Mouse (Mus musculus) layer of hippocampus, postnatal 36 days (tissue): Measurements from ENCODE around the gene Fbn1. TPM values are rescaled to one million over a fixed set of nuclear protein-coding genes. Genes with fewer than 3 reads are reported as not detected.

Source experiments
- DNase-seq, 2 experiments: peaks; one replicate each; pipeline ENCODE4 v3.0.0; 2022
- total RNA-seq, 2 experiments: library from RNA; stranded (reverse); gene quantifications; 2 replicates each; pipeline ENCODE4 v1.2.3; 2021

The Fbn1 gene
- total RNA-seq, 2 experiments from 2014 or later = 7.6 to 10.4 TPM

DNA sequence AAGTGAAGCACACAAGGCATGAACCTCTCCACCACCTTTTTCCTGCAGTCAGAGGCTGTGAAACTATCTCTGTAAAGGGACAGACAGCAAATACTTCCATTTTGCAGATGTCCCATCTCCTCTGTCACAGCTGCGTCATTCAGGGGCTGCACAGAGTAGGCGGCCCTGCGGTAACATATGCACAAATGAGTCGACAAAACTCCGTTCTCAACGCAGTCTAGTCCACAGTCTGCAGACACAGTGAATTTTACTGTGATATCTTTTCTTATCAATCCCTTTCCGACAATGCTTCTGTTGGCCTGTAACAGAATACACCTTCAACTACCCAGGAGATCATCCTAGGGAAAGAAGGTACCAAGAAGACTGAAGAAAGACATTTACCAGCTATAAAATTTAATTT is 9.6 kb downstream of the Fbn1 start:
- DNase-seq = no peak

DNA sequence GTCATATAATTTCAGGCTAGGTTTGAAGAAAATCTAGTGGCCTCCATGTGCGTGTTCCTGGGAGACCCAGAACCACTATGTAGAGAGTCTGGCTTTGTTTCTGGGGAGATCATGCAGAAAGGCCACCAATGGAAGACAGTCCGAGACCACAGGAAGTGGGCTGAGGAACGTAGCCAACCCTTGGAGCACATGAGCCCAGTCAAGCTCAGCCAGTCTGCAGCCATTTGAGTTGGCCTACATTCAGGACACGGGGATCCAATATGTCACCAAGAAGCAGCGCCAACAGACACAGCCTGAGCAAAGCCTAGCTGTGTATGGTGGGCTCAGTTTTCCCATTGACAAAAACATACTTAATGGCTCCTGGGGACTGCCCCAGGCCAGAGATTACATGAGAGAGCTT is 11.1 kb downstream of the Fbn1 start:
- no peak for DNase-seq

DNA sequence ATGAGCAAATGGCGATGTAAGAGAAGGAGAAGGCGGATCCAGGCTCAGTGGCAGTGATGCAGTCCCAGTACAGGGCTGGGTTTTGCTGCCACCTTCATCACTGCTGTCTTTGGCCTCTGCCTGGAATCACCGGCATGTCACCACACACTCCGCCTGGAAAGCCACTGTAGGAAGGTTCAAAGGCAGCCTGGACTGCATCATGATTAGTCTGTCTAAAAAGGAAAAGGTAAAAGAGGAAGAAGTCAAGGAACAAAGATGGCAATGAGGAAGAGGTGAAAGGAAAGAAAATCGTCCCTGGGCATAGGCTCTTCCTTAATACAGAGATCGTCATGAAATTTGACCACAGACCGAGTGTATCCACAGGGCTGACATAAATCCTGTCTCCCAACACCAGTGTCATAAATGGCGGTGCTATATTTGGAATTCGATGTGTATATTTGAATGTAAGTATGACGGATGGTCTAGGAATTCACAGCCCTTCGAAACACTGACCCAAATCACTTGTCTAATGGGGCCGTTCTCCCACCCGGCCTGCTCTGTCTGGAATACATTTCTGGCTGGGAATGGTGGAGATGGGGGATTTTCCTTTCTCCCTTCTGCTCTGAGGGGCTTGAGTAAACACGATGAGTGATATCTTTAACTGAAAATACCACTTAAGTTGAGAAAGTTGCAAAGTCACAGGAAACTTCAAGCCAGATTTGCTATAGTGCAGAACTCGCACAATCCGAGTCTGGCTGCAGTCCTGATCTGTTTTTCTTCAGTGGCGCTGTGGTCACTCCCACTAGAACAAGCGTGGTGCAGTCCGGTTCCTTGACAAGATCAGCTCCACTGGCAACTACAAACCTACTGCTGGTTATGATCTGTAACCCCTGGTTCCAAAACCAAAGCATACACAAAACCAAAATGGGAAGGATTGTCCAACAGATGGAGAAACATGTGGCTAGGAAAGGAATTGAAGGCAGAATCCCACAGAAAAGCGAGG is 12.7 kb downstream of the Fbn1 start:
- DNase-seq = no peak

DNA sequence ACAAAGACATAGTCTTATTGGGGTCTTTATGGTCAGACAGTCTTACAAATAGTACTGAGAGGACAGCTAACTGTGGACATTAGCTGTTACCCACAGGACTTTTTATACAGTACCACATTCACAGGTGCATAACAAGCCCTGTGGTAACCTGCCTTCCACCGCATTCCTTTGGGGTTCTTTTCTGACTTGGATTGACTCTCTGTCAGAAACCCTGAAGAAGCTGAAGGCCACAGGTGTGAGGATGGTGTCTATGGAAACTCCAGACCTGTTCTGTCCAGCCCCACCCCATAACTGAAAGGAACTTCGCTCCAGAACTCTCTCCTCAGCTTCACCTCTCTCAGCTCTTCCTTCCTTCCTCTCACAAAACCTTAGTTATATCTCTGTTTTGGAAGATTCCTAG is 13.5 kb downstream of the Fbn1 start:
- DNase-seq = no peak

DNA sequence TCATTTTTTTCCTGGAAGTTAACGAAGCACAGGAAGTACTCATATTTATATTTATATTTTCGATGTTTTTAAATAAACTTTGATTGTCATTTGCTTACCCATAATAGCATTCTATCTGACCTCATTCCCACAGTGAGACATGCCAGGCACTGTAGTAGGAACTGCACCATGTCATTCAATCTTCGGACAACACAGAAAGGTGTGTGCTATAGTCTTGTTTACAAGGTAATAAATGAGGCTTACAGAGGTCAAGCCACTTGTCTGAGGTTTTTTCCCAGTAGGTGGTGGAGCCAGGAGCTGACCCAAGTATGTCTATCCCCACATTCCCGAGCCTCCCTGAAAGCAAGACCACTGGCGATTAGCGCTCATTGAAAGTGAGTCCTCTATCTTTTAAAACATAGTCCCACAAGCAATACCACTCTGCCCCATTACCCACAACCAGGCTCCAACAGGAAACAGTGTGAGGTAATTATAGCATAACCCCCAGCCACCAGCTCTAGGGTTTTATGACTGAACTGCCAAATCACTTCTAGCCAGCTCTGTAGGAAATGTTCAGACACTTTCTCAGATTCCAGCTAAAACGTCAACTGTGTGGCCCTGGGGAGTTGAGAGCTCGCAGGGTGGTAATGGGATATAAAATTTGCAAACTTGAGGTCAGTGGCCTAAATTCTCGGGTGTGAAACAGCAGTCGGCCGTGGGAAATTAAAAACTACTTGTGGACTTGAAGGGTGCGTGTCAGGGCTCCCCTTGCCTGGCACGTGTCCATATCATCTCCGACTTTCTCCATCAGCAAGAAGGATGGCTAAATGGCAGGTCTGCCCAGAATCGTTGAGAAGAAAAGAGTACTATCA is 15.5 kb downstream of the Fbn1 start:
- DNase-seq = no peak

DNA sequence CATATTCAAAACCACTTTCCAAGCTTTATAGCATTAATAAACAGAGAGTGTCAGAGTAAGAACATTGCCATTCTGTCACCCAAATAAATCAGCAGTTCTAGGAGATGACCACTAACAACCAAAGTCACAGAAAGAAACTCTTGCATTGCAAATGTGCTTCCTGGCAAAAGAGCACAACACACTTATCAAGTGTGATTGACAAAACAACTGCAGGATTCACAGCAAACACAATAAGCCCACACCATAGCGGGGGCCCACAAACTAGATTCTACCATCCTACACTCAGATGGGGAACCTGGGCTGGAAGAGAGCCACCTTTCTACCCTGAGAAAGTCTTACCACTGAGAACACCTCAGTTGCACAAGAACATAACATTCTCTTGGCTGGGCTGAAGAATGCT is 17.8 kb downstream of the Fbn1 start:
- no peak for DNase-seq

DNA sequence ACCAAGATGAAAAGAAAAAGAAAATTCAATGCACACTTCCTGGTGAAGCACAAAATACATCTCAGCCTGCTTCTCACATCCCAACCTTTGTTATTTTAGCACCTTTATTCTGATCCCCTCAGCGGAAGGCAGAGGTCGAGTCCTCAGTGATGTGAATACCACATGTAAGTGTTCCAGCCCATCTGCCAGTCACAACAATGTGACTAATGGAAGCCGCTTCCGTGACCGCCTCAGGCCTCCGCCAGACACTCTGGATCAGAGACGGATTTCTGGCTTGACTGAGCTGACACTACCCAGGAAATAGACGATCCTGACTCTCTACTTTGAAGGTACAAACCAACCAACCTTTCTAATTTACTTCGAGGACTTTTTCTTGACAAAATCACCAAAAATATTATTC is 22.9 kb downstream of the Fbn1 start:
- DNase-seq = no peak

DNA sequence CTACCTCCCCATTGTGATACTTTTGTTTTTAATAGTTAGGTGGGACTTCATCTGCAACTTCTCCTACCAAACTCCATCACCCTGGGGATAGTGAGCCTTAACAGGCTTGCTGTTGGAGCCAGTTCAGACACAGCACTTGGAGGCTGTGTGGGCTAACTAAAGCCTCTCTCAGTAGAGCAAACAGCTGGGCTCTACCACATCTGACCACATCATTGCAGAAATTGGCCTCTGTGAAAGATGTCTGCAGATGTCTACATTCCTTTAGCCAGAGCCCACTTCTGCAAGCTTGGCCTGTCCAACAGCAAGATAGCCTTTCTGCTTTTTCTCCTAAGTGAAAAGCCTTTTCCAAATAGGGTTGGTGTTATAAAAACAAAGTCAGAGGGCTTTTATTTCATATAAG is 23.6 kb downstream of the Fbn1 start:
- no peak for DNase-seq

DNA sequence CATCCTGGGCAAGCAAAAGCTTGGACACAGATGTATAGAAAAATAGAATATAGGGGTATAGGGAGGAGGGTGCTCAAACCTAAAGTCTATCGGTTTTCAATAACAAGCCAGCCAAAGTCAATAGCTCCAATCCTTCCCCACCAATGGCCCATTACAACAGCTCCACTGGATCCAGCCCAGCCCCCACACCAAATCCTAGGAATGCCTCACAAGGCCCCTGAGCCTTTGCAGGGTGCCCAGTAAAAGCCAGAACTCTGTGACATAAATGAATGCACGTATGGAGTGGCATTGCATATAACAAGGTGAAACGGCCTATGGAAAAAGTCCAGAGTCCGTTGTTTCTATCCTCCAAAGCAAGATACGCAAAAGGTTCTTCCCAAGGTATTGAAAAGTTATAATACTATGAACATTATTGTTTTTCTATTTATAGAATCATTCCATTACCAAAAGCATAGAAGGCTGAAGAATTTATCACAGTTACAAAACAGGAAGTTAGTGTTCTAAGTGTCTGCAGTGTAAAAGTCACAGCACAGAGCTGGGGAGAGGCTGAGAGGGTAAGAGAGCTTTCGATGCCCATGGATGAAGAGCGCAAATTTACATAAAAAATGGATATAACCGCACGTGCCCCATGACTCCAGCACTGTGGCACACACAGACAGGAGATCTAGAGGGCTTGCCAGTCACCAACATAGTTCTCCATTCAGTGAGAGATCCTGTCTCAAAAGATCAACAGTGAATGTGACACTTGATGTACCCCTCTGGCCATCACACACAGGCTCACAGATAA is 26.1 kb downstream of the Fbn1 start:
- DNase-seq = no peak

DNA sequence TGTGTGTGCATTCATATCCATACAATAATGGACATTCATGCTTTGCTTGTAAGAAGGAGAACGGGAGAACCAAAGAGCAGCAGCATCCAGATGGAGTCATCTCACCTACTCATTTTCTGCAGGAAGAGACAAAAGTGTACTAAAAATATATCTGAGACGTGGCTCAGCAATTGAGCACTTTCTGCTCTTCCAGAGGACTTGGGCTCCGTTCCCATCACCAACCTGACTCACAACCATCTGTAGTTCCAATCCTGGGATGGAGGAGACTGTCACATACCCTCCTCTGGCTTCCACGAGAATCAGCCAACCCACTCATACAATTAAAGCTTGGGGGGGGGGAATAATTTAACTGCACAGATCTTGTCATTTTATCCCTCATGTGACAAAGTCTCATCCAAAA is 26.7 kb downstream of the Fbn1 start:
- peak; percentile 52 to 54 for DNase-seq

DNA sequence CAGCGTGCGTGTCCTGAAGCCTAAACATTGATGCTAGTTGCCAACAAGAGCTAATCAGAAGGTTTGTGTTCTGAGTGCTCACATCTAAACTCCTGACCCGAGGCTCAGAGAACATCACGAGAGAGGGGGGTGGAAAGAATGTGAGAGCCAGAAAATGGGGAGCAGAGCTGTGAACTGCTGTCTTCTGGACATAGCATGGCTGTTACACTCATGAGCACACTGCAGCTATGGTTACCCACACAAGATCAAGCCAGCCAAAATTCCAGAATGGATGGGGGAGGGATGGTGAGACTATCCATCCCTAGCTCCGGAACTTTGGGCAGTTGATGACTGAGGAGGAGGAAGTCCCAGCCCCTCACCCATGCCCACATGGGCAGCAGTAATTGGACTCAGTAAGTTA is 27.7 kb downstream of the Fbn1 start:
- no peak for DNase-seq

DNA sequence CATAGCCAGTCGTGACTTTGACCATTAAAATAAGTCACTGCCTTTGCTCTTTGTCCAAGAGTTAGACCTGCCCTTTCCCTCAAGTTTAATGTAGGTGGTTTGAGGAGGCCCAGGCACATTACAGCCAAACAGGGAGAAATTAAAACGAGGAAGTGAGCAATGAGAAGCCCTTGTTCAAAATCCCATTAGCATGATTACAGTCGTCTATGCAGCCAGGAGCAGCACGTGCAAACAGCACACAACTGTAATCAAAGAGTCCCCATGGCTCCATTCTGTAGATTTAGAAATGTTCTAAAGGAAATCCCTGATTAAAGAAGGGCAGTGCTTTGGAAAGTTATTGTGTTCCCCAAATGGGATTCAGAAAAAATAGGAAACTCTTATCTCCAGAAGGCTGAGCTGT is 29.1 kb downstream of the Fbn1 start:
- no peak for DNase-seq

DNA sequence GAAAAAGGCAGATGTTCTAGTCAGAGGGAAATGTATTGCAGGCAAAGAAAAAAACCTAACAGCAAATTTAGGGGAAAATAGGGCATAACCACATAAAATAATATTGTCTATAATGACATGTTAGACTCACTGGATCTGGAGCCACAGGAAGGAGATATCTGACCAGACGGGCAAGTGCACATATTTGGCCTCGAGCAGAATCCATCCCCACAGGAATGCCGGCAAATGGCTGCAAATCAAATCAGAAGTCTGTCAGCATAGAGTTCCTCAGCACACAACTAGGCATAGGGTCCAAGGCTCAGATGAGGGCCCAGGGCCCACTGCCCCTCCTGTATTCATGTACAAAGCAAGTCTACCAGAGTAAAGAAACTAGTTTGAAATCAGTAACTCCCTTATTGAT is 30.4 kb downstream of the Fbn1 start:
- no peak for DNase-seq

DNA sequence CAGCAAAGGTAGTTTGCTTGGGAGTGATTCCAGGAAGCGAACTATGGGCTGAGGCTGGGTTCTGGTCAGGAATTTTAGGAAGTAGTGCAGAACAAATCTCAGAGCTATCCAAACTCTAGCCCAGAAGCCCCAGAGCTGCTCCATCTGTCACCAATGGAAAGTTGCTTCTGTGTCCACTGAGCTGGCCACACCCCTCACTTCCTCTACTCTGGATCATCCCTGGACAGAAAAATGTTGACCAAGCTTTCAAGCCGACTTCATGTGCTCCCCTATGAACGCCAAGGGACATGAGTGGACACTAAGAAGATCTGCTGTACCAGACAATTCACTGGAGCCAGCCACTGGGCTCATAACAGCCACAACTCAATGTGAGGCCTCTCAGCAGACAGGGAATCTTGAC is 31.6 kb downstream of the Fbn1 start:
- no peak for DNase-seq

DNA sequence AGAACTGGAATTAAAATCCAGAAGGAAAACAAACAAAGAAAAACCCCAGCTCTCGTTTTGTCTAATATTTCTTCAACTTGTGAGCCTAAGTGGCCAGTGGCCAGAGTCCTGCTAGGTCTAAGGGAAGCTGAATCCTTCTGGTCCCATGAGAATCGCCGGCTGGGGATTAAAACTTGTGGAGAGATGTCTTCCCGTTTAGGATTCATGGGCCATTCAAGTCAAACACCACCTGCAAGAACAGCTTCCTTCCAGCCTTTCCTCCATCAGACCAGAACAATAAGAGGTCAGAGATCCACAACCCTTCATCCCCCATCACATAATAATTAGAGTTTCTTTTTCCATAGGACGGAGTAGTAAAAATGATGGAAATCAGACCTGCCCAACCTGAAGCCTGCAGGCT is 33.1 kb downstream of the Fbn1 start:
- no peak for DNase-seq

DNA sequence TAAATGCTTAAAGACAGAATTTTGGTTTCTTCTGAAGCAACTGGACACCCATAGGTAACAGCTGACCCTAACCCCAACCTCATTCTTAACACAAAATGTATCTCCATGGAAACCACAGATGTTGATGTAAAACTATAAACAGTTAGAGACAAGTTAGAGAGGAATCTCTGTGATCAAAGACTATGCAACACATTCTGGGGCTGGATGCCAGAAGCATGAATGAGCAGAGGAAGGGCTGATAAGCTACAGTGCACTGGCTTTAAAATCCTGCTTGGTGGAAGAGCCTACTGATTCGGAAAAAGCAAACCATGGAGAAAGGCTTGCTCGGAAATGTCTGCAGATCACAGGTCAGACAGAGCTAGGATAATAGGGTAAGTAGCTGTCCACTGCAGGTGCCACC is 34.6 kb downstream of the Fbn1 start:
- no peak for DNase-seq

DNA sequence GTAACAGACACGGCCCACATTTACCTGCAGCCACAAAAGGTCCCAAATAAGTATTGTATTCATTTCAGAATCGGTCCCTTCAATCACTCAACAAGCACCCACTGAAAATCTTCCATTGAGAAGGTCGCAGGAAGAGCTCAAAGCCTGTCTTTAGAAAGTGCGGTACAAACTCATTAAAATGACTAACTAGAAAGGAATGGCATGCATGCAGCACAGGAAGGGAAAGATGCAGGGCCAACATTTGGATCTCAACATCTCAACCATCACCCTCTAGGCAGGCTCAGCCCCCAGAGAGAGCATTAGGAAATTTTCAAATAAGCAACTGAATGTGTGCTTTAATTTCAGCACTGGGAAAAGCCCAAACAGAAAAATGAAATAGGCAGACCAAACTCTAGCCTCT is 36.1 kb downstream of the Fbn1 start:
- no peak for DNase-seq

DNA sequence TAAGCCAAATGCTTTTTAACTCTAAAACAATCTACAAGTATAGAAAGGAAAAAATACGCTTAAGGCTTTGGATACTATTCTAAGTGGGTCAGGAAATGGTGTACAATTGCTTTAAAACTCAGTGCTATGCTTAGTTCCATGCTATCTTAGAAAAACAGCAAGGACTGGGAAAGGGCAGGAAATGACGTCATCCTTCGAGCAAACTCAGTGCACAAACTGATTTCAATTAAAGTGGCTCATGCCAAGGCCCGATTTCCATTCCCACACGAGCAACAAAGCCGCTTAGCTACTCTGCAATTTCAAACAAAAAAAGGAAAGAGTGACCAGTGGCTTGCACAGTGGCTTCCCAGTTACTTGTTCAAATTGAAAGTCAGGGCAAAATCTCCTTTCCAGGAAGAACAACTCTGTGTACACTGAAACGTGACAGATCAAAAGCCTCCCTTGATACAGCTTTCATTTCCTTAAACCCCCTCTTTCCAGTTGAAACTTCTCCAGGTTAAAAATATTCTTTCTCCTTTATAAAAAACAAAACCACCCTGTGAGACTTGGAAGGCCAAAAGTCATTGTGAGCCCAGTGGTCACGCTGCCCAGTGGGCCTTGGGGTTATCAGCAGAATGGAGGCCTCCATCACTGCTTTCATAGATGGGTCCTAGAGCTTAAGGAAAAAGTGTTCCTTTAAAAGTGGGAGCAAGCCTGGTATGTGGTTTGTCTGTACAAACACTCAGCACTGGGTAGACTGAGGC is 37.1 kb downstream of the Fbn1 start:
- DNase-seq = peak in 1 of 2 experiments; percentile 10

DNA sequence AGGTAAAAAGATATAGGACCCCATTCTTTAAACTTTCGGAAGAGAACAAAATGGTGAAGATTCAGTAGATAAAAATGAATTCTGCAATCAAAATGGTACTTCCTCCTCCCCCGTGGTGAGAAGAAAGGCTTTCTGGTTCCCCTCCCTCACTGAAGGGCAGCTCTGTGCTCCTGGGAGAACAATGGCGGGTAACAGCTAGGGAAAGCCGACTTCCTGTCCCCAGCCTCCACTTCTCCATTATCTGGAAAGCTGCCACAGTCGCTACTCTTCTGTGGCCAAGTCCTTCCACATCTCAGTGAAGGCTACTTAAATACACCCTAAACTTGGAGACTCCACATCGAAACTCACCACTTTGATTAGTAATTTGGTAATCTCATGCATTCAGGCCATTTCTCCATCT is 43.8 kb downstream of the Fbn1 start:
- DNase-seq = no peak

DNA sequence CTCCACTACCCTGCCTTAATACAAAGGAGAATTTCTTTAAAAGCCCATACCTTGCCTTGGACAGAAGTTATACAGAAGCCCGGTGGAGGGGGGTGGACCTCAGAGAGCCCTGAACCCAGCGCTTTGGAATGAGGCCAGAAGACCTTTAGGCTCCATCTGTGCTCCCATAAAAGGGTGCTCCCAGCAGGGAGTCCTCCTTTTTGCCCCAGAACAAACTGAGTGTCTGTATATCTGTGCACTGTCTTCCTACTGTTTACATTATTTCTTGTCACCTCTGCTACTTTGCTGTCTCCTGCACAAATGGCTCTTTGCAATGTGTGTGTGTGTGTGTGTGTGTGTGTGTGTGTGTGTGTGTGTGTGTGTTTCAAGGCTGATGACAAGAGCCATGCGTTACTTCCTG is 48.7 kb downstream of the Fbn1 start:
- DNase-seq = no peak

DNA sequence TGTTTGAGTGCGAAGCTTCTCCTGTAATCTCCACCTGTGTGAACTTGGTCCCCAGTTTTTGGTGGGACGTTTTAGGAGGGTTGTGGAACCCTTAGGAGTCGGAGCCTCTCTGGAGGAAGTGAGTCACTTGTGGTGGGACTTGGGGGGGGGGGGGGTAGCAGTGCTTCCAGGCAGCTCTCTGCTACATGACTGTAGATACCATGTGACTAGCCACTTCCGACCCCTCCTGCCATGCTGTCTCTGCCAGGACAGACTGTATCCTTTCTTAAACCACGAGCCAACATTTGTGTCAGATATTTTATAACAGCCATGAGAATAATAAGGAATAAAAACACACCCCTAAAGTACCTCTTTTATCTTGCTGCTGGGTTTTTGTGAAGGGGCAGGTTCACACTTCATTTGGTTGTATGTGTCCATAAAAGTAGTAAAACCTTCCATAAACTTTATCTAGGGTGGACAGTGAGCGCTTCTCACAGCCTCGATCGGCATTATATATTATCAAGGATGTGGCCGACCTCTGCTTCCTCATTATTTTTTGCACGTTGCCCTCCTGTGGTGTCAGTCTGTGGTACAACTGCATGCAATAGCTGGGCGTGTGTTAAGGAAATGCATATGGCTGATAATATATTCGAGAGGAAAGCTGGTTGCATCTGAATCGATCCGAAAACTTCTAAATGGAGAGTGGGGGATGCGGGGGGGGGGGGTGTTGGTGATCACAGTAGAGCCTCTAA is 51.6 kb downstream of the Fbn1 start:
- DNase-seq = no peak
